Mouse (Mus musculus) CD4-positive naive resting alpha-beta T cell, adult 76 days (primary cell): ENCODE results near the gene Slc7a6os. TPM values are rescaled to one million over a fixed set of nuclear protein-coding genes. Genes with fewer than 3 reads are reported as not detected.

Experiments used
- total RNA-seq: library from RNA; stranded (reverse); gene quantifications from one replicate; pipeline ENCODE4 v1.2.4, GENCODE M21; 2023

Gene Slc7a6os
- 71.7 TPM for total RNA-seq

GRCm38 (mm10) chr8:106210821-106211345 lies at the start of gene Slc7a6os, which contains the start of gene Prmt7:
Gene Slc7a6os, minus strand, starts transcription at chr8:106210935.
Gene Prmt7, plus strand, starts transcription at chr8:106210936.

GRCm38 (mm10) chr8:106168356-106169016 lies 42.2 kb downstream of the Slc7a6os start, which contains the start of gene Slc7a6:
Gene Slc7a6, plus strand, starts transcription at chr8:106168857.

Other genes with a start within 250 kb of the Slc7a6os start
- gene Slc12a4, start 244.8 kb downstream of the Slc7a6os start, total RNA-seq, result 11.3 TPM
- gene Dpep3, start 231.5 kb downstream of the Slc7a6os start, total RNA-seq, result not detected
- gene Dus2, start 219.6 kb downstream of the Slc7a6os start, total RNA-seq, result 11.4 TPM
- gene Dpep2nb, start 205.0 kb downstream of the Slc7a6os start, total RNA-seq, result not detected
- gene Ddx28, start 199.1 kb downstream of the Slc7a6os start, total RNA-seq, result 5.6 TPM
- 181 TPM for gene Nfatc3, start 152.1 kb downstream of the Slc7a6os start, total RNA-seq
- 4.0 TPM for gene Esrp2, start 74.0 kb downstream of the Slc7a6os start, total RNA-seq
- gene Pla2g15, start 60.5 kb downstream of the Slc7a6os start, total RNA-seq, result 3.8 TPM
- 33.7 TPM for gene Slc7a6, start 42.1 kb downstream of the Slc7a6os start, total RNA-seq
- 29.7 TPM for gene Prmt7, start within 50 bp of the Slc7a6os start, total RNA-seq
- gene Smpd3, start 127.1 kb upstream of the Slc7a6os start, total RNA-seq, result 0.32 TPM
- 5.9 TPM for gene Zfp90, start 204.4 kb upstream of the Slc7a6os start, total RNA-seq